Mouse (Mus musculus) gonadal fat pad, adult 2 months (tissue): ENCODE data around the gene Tmem168. TPM values are rescaled to one million over a fixed set of nuclear protein-coding genes. Genes with fewer than 3 reads are reported as not detected.

ENCODE experiments used
- DNase-seq: peaks from one replicate; pipeline ENCODE4 v3.0.0-alpha.2; 2012; ENCODE audit warnings: low read depth
- polyA plus RNA-seq: library from polyadenylated mRNA; depleted of rRNA; stranded (reverse); fragments of >200 nt; gene quantifications from 2 replicates; pipeline ENCODE4 v1.2.3, GENCODE M21; 2012; rRNA removed

Gene Tmem168
- polyA plus RNA-seq, 1 experiment = 9.1 TPM

DNA sequence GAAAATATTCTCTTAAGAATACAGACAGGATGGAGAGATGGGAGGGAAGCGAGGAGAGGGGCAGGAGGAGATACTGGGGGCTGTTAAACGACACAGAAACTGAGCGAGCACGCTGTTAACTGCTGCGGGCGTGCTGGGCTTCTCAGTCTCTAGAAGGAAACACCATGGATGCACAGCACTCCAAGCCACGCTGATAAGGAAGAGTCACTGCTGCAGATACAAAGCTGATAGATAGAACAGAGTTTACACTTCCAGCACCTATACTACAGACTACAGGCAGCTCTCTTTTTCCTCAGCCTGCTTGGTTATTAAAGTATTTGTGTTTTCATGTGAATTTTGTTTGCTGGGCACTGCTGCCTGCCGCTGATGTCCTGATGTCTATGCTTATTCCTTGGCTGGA is 21.7 kb downstream of the Tmem168 start:
- DNase-seq = no peak

- no peak for DNase-seq
Observed at GRCm38 (mm10) chr6:13584788-13585187, 23.1 kb downstream of the Tmem168 start.

- no peak for DNase-seq
Observed at GRCm38 (mm10) chr6:13582075-13582474, 25.8 kb downstream of the Tmem168 start.

GRCm38 (mm10) chr6:13565734-13566133 is 42.2 kb downstream of the Tmem168 start:
- DNase-seq = no peak

DNA sequence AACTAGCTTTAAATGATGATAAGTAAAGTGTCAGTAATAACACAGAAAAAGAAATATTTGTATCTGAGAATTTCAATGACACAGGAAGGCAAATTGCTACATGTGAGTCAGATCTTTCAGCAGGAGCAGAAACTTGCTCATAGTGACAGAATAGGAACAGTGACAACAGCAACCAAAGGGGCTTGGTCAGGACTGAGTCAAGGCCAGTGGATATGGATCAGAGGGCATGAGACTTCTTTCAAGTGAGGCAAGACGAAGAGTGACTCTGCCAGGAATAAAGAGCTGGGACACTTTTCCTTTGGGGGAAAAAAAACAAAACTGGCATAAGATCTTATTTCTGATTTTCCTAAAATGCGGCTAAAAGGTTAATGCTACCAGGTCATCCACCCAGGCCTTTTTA is 52.6 kb downstream of the Tmem168 start:
- no peak for DNase-seq

GRCm38 (mm10) chr6:13541761-13542160 is 66.1 kb downstream of the Tmem168 start:
- DNase-seq = no peak

DNA sequence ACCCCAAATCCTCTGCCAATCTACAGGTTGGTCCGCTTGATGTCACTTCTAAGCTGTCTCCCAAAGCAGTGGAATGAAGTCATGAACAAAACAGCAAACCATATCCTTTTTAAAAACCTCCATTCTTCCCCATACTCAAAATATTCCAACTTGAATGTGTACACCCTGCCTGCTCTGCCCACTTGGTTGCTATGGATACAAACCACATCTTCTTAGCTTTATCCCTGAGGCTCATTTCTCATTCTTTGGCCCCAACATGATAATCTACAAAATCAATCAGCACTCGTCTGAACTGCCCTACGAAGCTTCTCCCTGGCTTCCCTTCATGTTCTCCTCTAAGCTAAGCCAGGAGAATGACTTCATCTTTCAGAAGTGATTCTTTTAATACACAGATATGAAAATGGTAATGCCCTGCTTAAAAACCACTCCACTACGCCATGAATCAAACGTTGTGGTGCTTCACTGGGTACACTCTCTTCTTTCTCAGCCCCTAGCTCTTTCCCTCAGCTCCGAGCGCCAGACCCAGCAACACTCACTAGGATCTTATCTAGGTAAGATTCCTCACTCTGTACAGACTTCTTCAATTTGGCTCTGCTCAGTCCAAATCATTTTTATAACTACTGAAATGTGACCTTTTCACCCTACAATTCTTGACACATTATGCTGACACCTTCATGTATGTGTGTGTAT is 70.5 kb downstream of the Tmem168 start:
- no peak for DNase-seq

Other genes with a start within 250 kb of the Tmem168 start
- 2.9 and 3.6 TPM in 2 replicates for gene Bmt2, start 69.9 kb upstream of the Tmem168 start, polyA plus RNA-seq
- 0.55 and 0.72 TPM in 2 replicates for gene Gpr85, start 231.8 kb upstream of the Tmem168 start, polyA plus RNA-seq